8 mouse cellular contexts compared by ENCODE assay signal in the genomic region with DNA sequence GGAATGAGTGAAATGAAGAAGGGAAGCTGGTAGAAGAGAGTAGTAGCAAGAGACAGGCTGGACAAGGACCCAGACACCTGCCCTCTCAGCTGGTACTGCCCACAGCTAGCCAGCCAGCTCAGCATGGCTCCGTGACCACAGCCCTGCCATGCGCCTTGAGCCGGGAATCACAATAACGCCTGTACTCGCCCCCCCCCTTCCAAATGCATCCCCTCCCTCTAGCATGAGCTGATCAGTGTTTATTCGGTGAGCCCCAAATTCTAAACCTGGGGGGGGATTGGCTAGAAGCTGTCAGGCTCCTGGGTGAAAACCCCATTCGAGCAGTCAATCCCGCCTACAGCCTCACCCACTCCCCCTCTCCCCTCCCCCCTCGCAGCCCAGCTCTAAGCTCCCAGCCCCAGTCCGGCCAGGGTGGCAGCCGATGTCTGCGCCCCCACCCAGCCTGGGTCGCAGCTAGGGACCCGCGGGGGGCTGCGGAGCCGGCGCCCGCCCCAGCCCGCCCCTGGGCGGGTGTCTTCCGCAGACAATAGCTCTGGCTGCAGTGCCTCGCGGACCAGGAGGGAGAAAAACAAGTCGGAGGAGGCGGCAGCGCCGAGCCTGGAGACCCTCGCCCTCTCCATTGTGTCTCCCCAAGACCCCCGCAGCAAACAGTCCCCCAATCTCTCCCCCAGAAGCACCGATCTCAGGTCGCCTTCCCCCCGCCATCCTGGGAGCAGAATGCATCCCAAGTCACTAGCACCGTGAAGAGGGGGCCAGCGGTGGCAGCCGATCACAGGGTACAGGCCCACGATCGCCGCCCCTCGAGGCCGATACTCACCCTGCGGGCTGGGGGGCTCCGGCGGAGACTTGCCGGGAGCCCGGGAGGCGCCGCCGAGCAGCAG. TPM values are rescaled to one million over a fixed set of nuclear protein-coding genes. Genes with fewer than 3 reads are reported as not detected.
A peak's percentile ranks its signal among the peaks of the same experiment; 100 is the strongest.
DNase-seq lines count a peak whose midpoint lies in the region; ATAC-seq lines count a peak whose summit lies in the region.

No protein-coding gene starts in this region.

- H3K9me3 ChIP-seq in hindbrain, embryonic 13.5 days, result no peaks in the 10 kb centered on the region

- peaks cover 45% of the 10 kb centered on the region for H3K4me1 ChIP-seq in hindbrain, embryonic 13.5 days (replicated peaks)

- under 1% methylated on average over 47 of the region's 49 CpGs for WGBS in hindbrain, embryonic 13.5 days

- H3K4me3 ChIP-seq in hindbrain, embryonic 13.5 days, result peak overlapping the region; percentile 96

- H3K9ac ChIP-seq in hindbrain, embryonic 13.5 days, result peak overlapping the region; percentile 100

- peak overlapping the region; percentile 98 for H3K27ac ChIP-seq in hindbrain, embryonic 13.5 days

- H3K27me3 ChIP-seq in hindbrain, embryonic 13.5 days, result peaks cover 19% of the 10 kb centered on the region

- peak; percentile 48 to 49 for DNase-seq in layer of hippocampus, postnatal 14 days (ENCODE audit: low spot score in 2 of 2)
- DNase-seq in layer of hippocampus, postnatal 25 days (ENCODE audit: extremely low spot score in 1 of 2, low spot score in 1 of 2), result no peak
- peak; percentile 61 for DNase-seq in NIH3T3 (ENCODE audit: low read depth)
- peak; percentile 78 for DNase-seq in embryo, embryonic 9.5 days (ENCODE audit: extremely low spot score)
- DNase-seq in lung, postnatal 4 days, result peak; percentile 49 to 61
- DNase-seq in yolk sac, embryonic 10.5 days (ENCODE audit: low spot score), result peak; percentile 42

- H3K4me2 ChIP-seq in hindbrain, embryonic 13.5 days, result peak overlapping the region; percentile 94

- ATAC-seq in hindbrain, embryonic 13.5 days (ENCODE audit: low FRiP score), result peak; percentile 63
- no peak for ATAC-seq in monocyte, adult 5-6 weeks (replicated peaks; ENCODE audit: insufficient number of reproducible peaks, low FRiP score, low TSS enrichment, poor library complexity, severe bottlenecking)

- peaks cover 19% of the 10 kb centered on the region for H3K36me3 ChIP-seq in hindbrain, embryonic 13.5 days

RNA-seq across cellular contexts. Expression of a gene that starts 0.7 kb away (rescaled TPM):
- 10 to 100 TPM; 86.0 to 97.5 TPM for total RNA-seq in layer of hippocampus, postnatal 14 days (2021)
- total RNA-seq in layer of hippocampus, postnatal 25 days (2021), result 100 to 1,000 TPM in 1 of 2 experiments, 10 to 100 TPM in 1; 85.4 to 109 TPM
- polyA plus RNA-seq in hindbrain, embryonic 13.5 days (2015; fragmentation: Nextera tagmentation; extraction: Ambion mirVana), result 15.9 and 17.1 TPM in 2 replicates
- not detected in 3 replicates for total RNA-seq in monocyte, adult 5-6 weeks (2017)

RNA-seq across cellular contexts. Expression of a gene that starts 16.7 kb away (rescaled TPM):
- 10 to 100 TPM; 82.3 to 87.4 TPM for total RNA-seq in layer of hippocampus, postnatal 14 days (2021)
- 10 to 100 TPM; 69.9 to 74.0 TPM for total RNA-seq in layer of hippocampus, postnatal 25 days (2021)
- 76.5 and 77.3 TPM in 2 replicates for polyA plus RNA-seq in hindbrain, embryonic 13.5 days (2015; fragmentation: Nextera tagmentation; extraction: Ambion mirVana)
- 62.3 to 97.9 TPM (median 97.8 TPM) in 3 replicates for total RNA-seq in monocyte, adult 5-6 weeks (2017)

RNA-seq across cellular contexts. Expression of a gene that starts 23.1 kb away (rescaled TPM):
- 1 to 10 TPM; 2.3 to 2.7 TPM for total RNA-seq in layer of hippocampus, postnatal 14 days (2021)
- 1 to 10 TPM in 1 of 2 experiments, under 1 TPM in 1; 0.68 to 2.1 TPM for total RNA-seq in layer of hippocampus, postnatal 25 days (2021)
- polyA plus RNA-seq in hindbrain, embryonic 13.5 days (2015; fragmentation: Nextera tagmentation; extraction: Ambion mirVana), result 5.9 and 6.2 TPM in 2 replicates
- 50.3 to 142 TPM (median 82.3 TPM) in 3 replicates for total RNA-seq in monocyte, adult 5-6 weeks (2017)

RNA-seq across cellular contexts. Expression of a gene that starts 39.1 kb away (rescaled TPM):
- total RNA-seq in layer of hippocampus, postnatal 14 days (2021), result 10 to 100 TPM; 75.6 to 81.8 TPM
- 10 to 100 TPM; 63.7 to 65.3 TPM for total RNA-seq in layer of hippocampus, postnatal 25 days (2021)
- 139 and 147 TPM in 2 replicates for polyA plus RNA-seq in hindbrain, embryonic 13.5 days (2015; fragmentation: Nextera tagmentation; extraction: Ambion mirVana)
- 20.2 to 30.1 TPM (median 25.0 TPM) in 3 replicates for total RNA-seq in monocyte, adult 5-6 weeks (2017)

RNA-seq across cellular contexts. Expression of a gene that starts 53.6 kb away (rescaled TPM):
- total RNA-seq in layer of hippocampus, postnatal 14 days (2021), result 100 to 1,000 TPM; 413 to 422 TPM
- 100 to 1,000 TPM; 442 to 490 TPM for total RNA-seq in layer of hippocampus, postnatal 25 days (2021)
- polyA plus RNA-seq in hindbrain, embryonic 13.5 days (2015; fragmentation: Nextera tagmentation; extraction: Ambion mirVana), result 135 and 144 TPM in 2 replicates
- total RNA-seq in monocyte, adult 5-6 weeks (2017), result 4.8 TPM in 1 of 3 replicates, not detected in the others

Comparison
In these comparisons a context has a peak if more than half of its experiments do, and no peak if none do; other contexts are left out.
1. DNase-seq: peak in layer of hippocampus, postnatal 14 days (2 of 2), NIH3T3 (single experiment), embryo, embryonic 9.5 days (single experiment), lung, postnatal 4 days (2 of 2) and yolk sac, embryonic 10.5 days (single experiment); none in layer of hippocampus, postnatal 25 days (0 of 2).
2. RNA of a gene that starts 0.7 kb away (total RNA-seq): 85.4 to 109 TPM in layer of hippocampus, postnatal 25 days and 86.0 to 97.5 TPM in layer of hippocampus, postnatal 14 days; not detected in monocyte, adult 5-6 weeks; every median in the first group is over 10 times any median in the second.
3. RNA of a gene that starts 23.1 kb away (total RNA-seq): 50.3 to 142 TPM in monocyte, adult 5-6 weeks; 2.3 to 2.7 TPM in layer of hippocampus, postnatal 14 days and 0.68 to 2.1 TPM in layer of hippocampus, postnatal 25 days; every median in the first group is over 10 times any median in the second.